Mouse (Mus musculus) limb, embryonic 10.5 days (tissue): ENCODE measurements around the gene Angptl6. TPM values are rescaled to one million over a fixed set of nuclear protein-coding genes. Genes with fewer than 3 reads are reported as not detected.

ENCODE experiments used
- DNase-seq: peaks from one replicate; pipeline ENCODE4 v3.0.0-alpha.2; 2017; ENCODE audit warnings: low spot score
- H3K27ac ChIP-seq: fragments of 300-500 bp; sonication (generic); 2 replicates; pipeline ENCODE4 v1.5.1; 2016; ENCODE audit warnings: mild to moderate bottlenecking
- H3K27me3 ChIP-seq: fragments of 300-500 bp; sonication (generic); 2 replicates; pipeline ENCODE4 v1.6.1; 2016; ENCODE audit warnings: low read depth, mild to moderate bottlenecking; ENCODE audit not compliant: poor library complexity, severe bottlenecking
- H3K36me3 ChIP-seq: fragments of 300-500 bp; sonication (generic); 2 replicates; pipeline ENCODE4 v1.6.1; 2016; ENCODE audit warnings: mild to moderate bottlenecking, moderate library complexity
- H3K4me1 ChIP-seq: fragments of 300-500 bp; sonication (generic); 2 replicates; pipeline ENCODE4 v1.6.1; 2016
- H3K4me3 ChIP-seq: fragments of 300-500 bp; sonication (generic); 2 replicates; pipeline ENCODE4 v1.5.1; 2016; ENCODE audit warnings: mild to moderate bottlenecking, moderate library complexity
- H3K9me3 ChIP-seq: fragments of 300-500 bp; sonication (generic); replicated peaks from 2 replicates; pipeline ENCODE4 v1.6.1; 2016; ENCODE audit warnings: mild to moderate bottlenecking
- WGBS: fragments of 180-500 bp; shearing (Covaris S2); methylation state at CpG from one replicate; pipeline ENCODE4 v1.1.7; 2016; 5-methylcytosine and 5-hydroxymethylcytosine counted together
- polyA plus RNA-seq: library from polyadenylated mRNA; unstranded; fragments of >200 nt; fragmentation: Nextera tagmentation; extraction: Ambion mirVana; gene quantifications from 2 replicates; pipeline ENCODE4 v1.2.1, GENCODE M21; 2016

The Angptl6 gene
- polyA plus RNA-seq, 1 experiment from 2014 or later = 2.4 TPM

- 72% methylated on average over 5 of the region's 5 CpGs for WGBS
- Histone ChIP-seq H3K27me3 (no peaks in the 10 kb centered on the region), H3K9me3 (no peaks in the 10 kb centered on the region), H3K4me1 (peaks cover 24% of the 10 kb centered on the region), H3K4me3 (no peak overlapping the region), H3K27ac (no peak overlapping the region), H3K36me3 (peaks cover 81% of the 10 kb centered on the region)
- DNase-seq = no peak
These were observed 12.7 kb upstream of the Angptl6 start for GRCm38 (mm10) chr9:20892104-20892653.

DNA sequence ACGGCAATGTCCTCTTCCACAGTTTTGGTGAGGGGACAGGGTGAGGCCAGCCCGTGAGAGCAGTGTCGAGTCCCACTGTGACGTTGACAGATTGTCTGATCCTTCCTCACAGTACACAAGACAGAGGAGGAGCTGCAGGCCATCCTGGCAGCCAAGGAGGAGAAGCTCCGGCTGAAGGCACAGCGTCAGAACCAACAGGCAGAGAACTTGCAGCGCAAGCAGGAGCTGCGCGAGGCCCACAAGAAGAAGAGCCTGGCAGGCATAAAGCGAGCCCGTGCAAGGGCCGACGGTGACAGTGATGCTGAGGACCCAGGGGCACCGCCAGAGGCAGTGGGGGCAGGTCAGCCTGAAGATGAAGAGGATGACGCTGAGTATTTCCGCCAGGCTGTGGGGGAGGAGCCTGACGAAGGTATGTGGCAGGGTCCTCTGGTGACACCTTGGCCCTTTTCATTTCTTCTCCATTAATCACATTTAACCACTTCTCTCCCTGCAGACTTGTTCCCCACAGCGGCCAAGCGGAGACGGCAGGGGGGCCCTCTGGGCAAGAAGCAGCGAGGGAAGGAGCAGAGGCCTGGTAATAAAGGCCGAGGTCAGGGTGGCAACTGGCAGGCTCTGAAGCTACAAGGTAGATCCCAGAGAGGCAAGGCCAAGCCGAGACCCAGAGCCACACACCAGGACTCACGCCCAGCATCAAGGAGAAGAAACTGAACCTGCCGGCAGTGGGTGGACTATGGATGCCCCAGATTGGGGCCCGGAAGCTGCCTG is 12.0 kb upstream of the Angptl6 start:
- WGBS = 77% methylated on average over 26 of the region's 26 CpGs
- Histone ChIP-seq H3K27me3 (no peaks in the 10 kb centered on the region), H3K36me3 (peaks cover 74% of the 10 kb centered on the region), H3K27ac (no peak overlapping the region), H3K4me1 (peaks cover 18% of the 10 kb centered on the region), H3K9me3 (no peaks in the 10 kb centered on the region), H3K4me3 (no peak overlapping the region)
- DNase-seq = no peak

GRCm38 (mm10) chr9:20890411-20890810 is 10.9 kb upstream of the Angptl6 start:
- Histone ChIP-seq H3K4me1 (peaks cover 18% of the 10 kb centered on the region), H3K4me3 (peak overlapping the region; percentile 98; the same call in 1 of the 2 replicates), H3K27me3 (no peaks in the 10 kb centered on the region), H3K27ac (no peak overlapping the region), H3K9me3 (no peaks in the 10 kb centered on the region), H3K36me3 (peaks cover 63% of the 10 kb centered on the region)
- 91% methylated on average over 5 of the region's 5 CpGs for WGBS
- DNase-seq = no peak

GRCm38 (mm10) chr9:20889185-20890141 is 9.9 kb upstream of the Angptl6 start:
- Histone ChIP-seq H3K4me3 (peak overlapping the region; percentile 98), H3K27ac (no peak overlapping the region), H3K36me3 (peaks cover 54% of the 10 kb centered on the region), H3K27me3 (no peaks in the 10 kb centered on the region), H3K4me1 (peaks cover 18% of the 10 kb centered on the region), H3K9me3 (no peaks in the 10 kb centered on the region)
- DNase-seq = no peak
- 87% methylated on average over 29 of the region's 29 CpGs for WGBS

GRCm38 (mm10) chr9:20888386-20888765 is 8.8 kb upstream of the Angptl6 start:
- Histone ChIP-seq H3K27me3 (no peaks in the 10 kb centered on the region), H3K36me3 (peaks cover 43% of the 10 kb centered on the region), H3K9me3 (no peaks in the 10 kb centered on the region), H3K27ac (peak overlapping the region; percentile 93), H3K4me3 (peak overlapping the region; percentile 98), H3K4me1 (peaks cover 18% of the 10 kb centered on the region)
- DNase-seq = no peak
- WGBS = under 1% methylated on average over 30 of the region's 30 CpGs

DNA sequence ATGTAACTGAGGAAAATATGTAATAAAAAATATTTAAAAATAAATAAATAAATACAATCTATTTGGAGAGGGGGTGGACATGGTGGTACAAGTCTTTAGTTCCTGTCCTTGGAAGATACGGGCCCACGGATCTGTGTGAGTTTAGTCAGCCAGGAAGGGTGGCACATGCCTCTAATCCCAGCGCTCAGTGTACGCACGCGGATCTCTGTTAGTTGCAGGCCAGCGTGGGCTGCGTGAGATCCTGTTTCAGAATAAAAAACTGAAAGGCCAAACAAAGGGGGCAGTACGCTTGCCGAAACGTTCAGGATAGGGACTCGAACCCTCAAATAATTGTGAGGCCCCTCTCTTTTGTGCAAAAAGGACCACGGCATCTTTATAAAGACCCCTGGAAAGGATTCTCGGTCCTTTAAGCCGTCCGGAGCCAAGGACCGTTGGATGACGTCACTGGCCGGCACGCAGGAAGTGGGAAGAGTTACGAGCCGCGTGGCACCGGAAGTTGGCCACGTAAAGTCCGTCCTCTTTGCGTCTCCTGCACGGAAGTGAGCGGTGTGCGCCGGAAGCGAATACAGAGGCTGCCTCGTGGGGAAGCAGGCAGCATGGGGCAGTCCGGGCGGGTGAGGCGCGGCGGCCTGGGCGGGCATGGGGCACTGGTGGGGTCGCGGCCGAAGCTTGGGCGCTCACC is 8.3 kb upstream of the Angptl6 start, which contains the start of gene Ppan:
TSS of gene Ppan (plus strand) at position 472 of the 682 bp plus-strand sequence.
- under 1% methylated on average over 43 of the region's 43 CpGs for WGBS
- peak; percentile 96 for DNase-seq
- Histone ChIP-seq H3K27ac (peak within 1 kb of the TSS; percentile 93), H3K4me3 (peak within 1 kb of the TSS; percentile 98), H3K36me3 (peaks cover 38% of the 10 kb centered on the region), H3K9me3 (no peaks in the 10 kb centered on the region), H3K27me3 (no peaks in the 10 kb centered on the region), H3K4me1 (peaks cover 18% of the 10 kb centered on the region)

- H3K27ac ChIP-seq = no peak overlapping the region
- H3K4me1 ChIP-seq = peaks cover 18% of the 10 kb centered on the region
- no peaks in the 10 kb centered on the region for H3K9me3 ChIP-seq
- peaks cover 31% of the 10 kb centered on the region for H3K36me3 ChIP-seq
- H3K27me3 ChIP-seq = no peaks in the 10 kb centered on the region
- H3K4me3 ChIP-seq = no peak overlapping the region
- WGBS = 88% methylated on average over 6 of the region's 6 CpGs
- DNase-seq = no peak
These were observed 7.7 kb upstream of the Angptl6 start for GRCm38 (mm10) chr9:20887191-20887590.

- H3K36me3 ChIP-seq = peaks cover 25% of the 10 kb centered on the region
- DNase-seq = no peak
- H3K27ac ChIP-seq = no peak overlapping the region
- H3K4me1 ChIP-seq = peaks cover 16% of the 10 kb centered on the region
- no peak overlapping the region for H3K4me3 ChIP-seq
- H3K27me3 ChIP-seq = no peaks in the 10 kb centered on the region
- no peaks in the 10 kb centered on the region for H3K9me3 ChIP-seq
- WGBS = 97% methylated on average over 2 of the region's 2 CpGs
These were observed 7.0 kb upstream of the Angptl6 start for GRCm38 (mm10) chr9:20886563-20886962.

DNA sequence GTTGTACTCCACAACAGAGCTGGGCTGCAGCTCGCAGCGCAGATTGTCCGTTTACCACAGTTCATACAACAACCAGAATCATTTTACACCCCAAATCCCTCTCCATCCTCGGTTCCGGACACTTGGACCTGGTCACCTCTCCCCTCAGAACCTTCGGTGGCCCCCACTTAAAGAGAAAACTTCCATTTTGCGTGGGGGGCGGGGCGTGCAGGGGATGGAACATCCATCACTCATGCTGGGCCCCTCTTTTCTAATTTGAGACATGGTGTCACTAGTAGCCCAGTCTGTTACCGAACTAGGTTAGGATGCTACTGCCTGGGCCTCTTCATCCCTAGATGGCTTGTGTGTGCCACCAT is 839 bp downstream of the Angptl6 start:
- Histone ChIP-seq H3K27ac (peak overlapping the region; percentile 90), H3K9me3 (0 out of 2 replicates have a peak, but pooled peaks cover 1% of the 10 kb centered on the region), H3K4me3 (peak overlapping the region; percentile 57), H3K36me3 (no peaks in the 10 kb centered on the region), H3K4me1 (peaks cover 18% of the 10 kb centered on the region), H3K27me3 (no peaks in the 10 kb centered on the region)
- DNase-seq = no peak
- WGBS = 23% methylated on average over 10 of the region's 10 CpGs

DNA sequence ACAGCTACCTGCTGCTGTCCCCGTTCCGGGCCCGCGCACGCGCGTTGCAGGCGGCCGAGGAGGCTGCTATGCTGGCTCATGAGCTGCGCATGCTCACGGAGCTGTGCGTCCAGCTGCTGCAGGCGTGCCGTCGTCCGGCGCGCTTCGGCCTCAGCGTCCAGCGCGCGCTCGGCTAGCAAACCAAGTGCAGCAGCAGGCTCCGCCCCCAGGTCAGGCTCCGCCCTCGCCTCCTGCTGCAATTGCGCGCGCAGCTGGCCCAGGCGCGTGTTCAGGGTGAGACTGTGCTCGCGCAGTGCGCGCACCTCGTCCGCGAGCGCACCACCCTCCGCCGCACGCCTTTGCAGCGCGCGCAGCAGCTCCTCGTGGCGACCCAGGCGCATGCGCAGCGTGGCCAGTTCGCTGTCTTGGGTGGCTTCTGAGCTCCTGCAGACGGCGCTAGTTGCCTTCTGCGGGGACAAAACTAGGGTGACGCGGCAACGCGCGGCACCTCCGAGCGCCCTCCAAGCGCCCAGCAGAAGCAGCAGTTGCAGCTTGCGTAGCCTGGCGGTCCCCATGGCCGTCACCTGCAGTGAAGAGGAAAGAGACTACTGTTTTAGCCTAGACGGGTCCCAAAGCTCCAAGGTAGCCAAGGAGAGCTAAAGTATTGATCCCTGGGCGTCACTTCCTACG is 1.4 kb downstream of the Angptl6 start:
- DNase-seq = peak; percentile 100
- WGBS = under 1% methylated on average over 69 of the region's 69 CpGs
- peaks cover 18% of the 10 kb centered on the region for H3K4me1 ChIP-seq
- peak overlapping the region; percentile 57 for H3K4me3 ChIP-seq
- peak overlapping the region; percentile 90 for H3K27ac ChIP-seq
- 0 out of 2 replicates have a peak, but pooled peaks cover 1% of the 10 kb centered on the region for H3K9me3 ChIP-seq
- no peaks in the 10 kb centered on the region for H3K27me3 ChIP-seq
- no peaks in the 10 kb centered on the region for H3K36me3 ChIP-seq

- peak overlapping the region; percentile 90 for H3K27ac ChIP-seq
- DNase-seq = no peak
- WGBS = 37% methylated on average over 14 of the region's 14 CpGs
- no peaks in the 10 kb centered on the region for H3K27me3 ChIP-seq
- peaks cover 18% of the 10 kb centered on the region for H3K4me1 ChIP-seq
- H3K36me3 ChIP-seq = no peaks in the 10 kb centered on the region
- H3K4me3 ChIP-seq = peak overlapping the region; percentile 57
- 0 out of 2 replicates have a peak, but pooled peaks cover 1% of the 10 kb centered on the region for H3K9me3 ChIP-seq
These were observed 2.1 kb downstream of the Angptl6 start for GRCm38 (mm10) chr9:20877118-20878040.
